Mouse (Mus musculus): Measurements from ENCODE around the gene Cdc34b. TPM values are rescaled to one million over a fixed set of nuclear protein-coding genes. Genes with fewer than 3 reads are reported as not detected.

Cdc34b gene
- total and polyA plus RNA-seq, 3 experiments, result 0.21 TPM; not detected in 2

GRCm38 (mm10) chr11:94699399-94699798 is 42.2 kb upstream of the Cdc34b start:
- dilution Hi-C loops (cut with MboI; ENCODE audit: extremely low pct_ligation_motif_present, extremely low pct_unique_long_range_greater_than_20kb, low sequenced_read_pairs) (no loop called here), in situ Hi-C loops (cut with MboI; ENCODE audit: low pct_ligation_motif_present, low pct_unique_long_range_greater_than_20kb, low sequenced_read_pairs) (no loop called here)
- Histone ChIP-seq H3K36me3 (replicated peaks in 1 of 2; ENCODE audit: control insufficient read depth in 1 of 2, insufficient read depth in 1 of 2, low read length in 1 of 2) (no peaks in the 10 kb centered on the region), H3K4me2 (ENCODE audit: insufficient read depth, low read depth, poor library complexity, severe bottlenecking) (no peak overlapping the region), H3K9me3 (replicated peaks; ENCODE audit: low read length) (no peaks in the 10 kb centered on the region), H3K9ac (ENCODE audit: insufficient read depth, low read depth) (no peak overlapping the region), H3K4me1 (ENCODE audit: control insufficient read depth in 1 of 2, insufficient read depth in 2 of 2) (peaks cover 14 to 50% of the 10 kb centered on the region in 2 experiments), H3K4me3 (replicated peaks in 1 of 3; ENCODE audit: low read depth in 2 of 3, low read length in 2 of 3, poor library complexity in 1 of 3) (no peak overlapping the region), H3K27me3 (replicated peaks) (no peaks in the 10 kb centered on the region), H3K79me2 (replicated peaks; ENCODE audit: control insufficient read depth, extremely low read depth, insufficient read depth, poor library complexity, severe bottlenecking) (no peaks in the 10 kb centered on the region), H3K27ac (ENCODE audit: insufficient read depth, low read depth) (no peak overlapping the region)
- no peak for TF ChIP-seq NELFE (IDR thresholded peaks at IDR 0.05; ENCODE audit: low read depth, low read length)
- no peak for TF ChIP-seq RAD21 (IDR thresholded peaks at IDR 0.05; ENCODE audit: low read depth, low read length)
- TF ChIP-seq MAX (IDR thresholded peaks at IDR 0.05; ENCODE audit: low read length), result no peak
- TF ChIP-seq BHLHE40 (IDR thresholded peaks at IDR 0.05; ENCODE audit: low read depth, low read length), result no peak
- TF ChIP-seq MYC (IDR thresholded peaks at IDR 0.05; ENCODE audit: low read depth, low read length), result no peak
- no peak for TF ChIP-seq KAT2A (IDR thresholded peaks at IDR 0.05; ENCODE audit: insufficient replicate concordance, low read length)
- TF ChIP-seq ZC3H11A (IDR thresholded peaks at IDR 0.05; ENCODE audit: low read depth, low read length), result no peak
- no peak for TF ChIP-seq ZKSCAN1 (IDR thresholded peaks at IDR 0.05; ENCODE audit: borderline replicate concordance, low read depth, low read length)
- TF ChIP-seq POLR2A (IDR thresholded peaks at IDR 0.05; ENCODE audit: low read depth, low read length), result no peak
- no peak for DNase-seq (ENCODE audit: extremely low read depth)

GRCm38 (mm10) chr11:94701401-94702215 is 40.0 kb upstream of the Cdc34b start:
- TF ChIP-seq KAT2A (IDR thresholded peaks at IDR 0.05; ENCODE audit: insufficient replicate concordance, low read length) (no peak), JUND (conservative IDR thresholded peaks at IDR 0.05; ENCODE audit: low read depth, low read length) (no peak), JUN (IDR thresholded peaks at IDR 0.05; ENCODE audit: insufficient read depth, low read depth, low read length) (no peak), UBTF (IDR thresholded peaks at IDR 0.05; ENCODE audit: low read depth, low read length) (no peak), MEF2A (IDR thresholded peaks at IDR 0.05; ENCODE audit: borderline replicate concordance, low read depth, low read length) (no peak), RAD21 (IDR thresholded peaks at IDR 0.05; ENCODE audit: low read depth, low read length) (no peak), POLR2A (IDR thresholded peaks at IDR 0.05; ENCODE audit: low read depth, low read length) (no peak), RCOR1 (conservative IDR thresholded peaks at IDR 0.05; ENCODE audit: low read depth, low read length) (no peak), CHD1 (IDR thresholded peaks at IDR 0.05; ENCODE audit: low read depth, low read length) (no peak), USF2 (conservative IDR thresholded peaks at IDR 0.05; ENCODE audit: low read depth, low read length) (no peak), MAFK (IDR thresholded peaks at IDR 0.05; ENCODE audit: insufficient replicate concordance, low read length) (no peak), ZMIZ1 (IDR thresholded peaks at IDR 0.05; ENCODE audit: low read depth, low read length) (no peak), NELFE (IDR thresholded peaks at IDR 0.05; ENCODE audit: low read depth, low read length) (no peak), ETS1 (conservative IDR thresholded peaks at IDR 0.05; ENCODE audit: low read depth, low read length) (no peak), CTCF (conservative IDR thresholded peaks at IDR 0.05 in 1 of 2, IDR thresholded peaks at IDR 0.05 in 1 of 2; ENCODE audit: low read depth in 2 of 2, low read length in 2 of 2) (no peak), USF1 (IDR thresholded peaks at IDR 0.05; ENCODE audit: low read depth, low read length) (no peak), ZC3H11A (IDR thresholded peaks at IDR 0.05; ENCODE audit: low read depth, low read length) (no peak), HCFC1 (IDR thresholded peaks at IDR 0.05; ENCODE audit: low read depth, low read length) (no peak)
- no peak overlapping the region for H3K4me2 ChIP-seq (ENCODE audit: insufficient read depth, low read depth, poor library complexity, severe bottlenecking)
- in situ Hi-C loops (cut with MboI; ENCODE audit: low pct_ligation_motif_present, low pct_unique_long_range_greater_than_20kb, low sequenced_read_pairs) (no loop called here), dilution Hi-C loops (cut with MboI; ENCODE audit: extremely low pct_ligation_motif_present, extremely low pct_unique_long_range_greater_than_20kb, low sequenced_read_pairs) (no loop called here)
- no peak overlapping the region for H3K4me3 ChIP-seq (replicated peaks in 1 of 3; ENCODE audit: low read depth in 2 of 3, low read length in 2 of 3, poor library complexity in 1 of 3)
- DNase-seq (ENCODE audit: extremely low read depth), result no peak
- H3K36me3 ChIP-seq (replicated peaks in 1 of 2; ENCODE audit: control insufficient read depth in 1 of 2, insufficient read depth in 1 of 2, low read length in 1 of 2), result no peaks in the 10 kb centered on the region
- H3K79me2 ChIP-seq (replicated peaks; ENCODE audit: control insufficient read depth, extremely low read depth, insufficient read depth, poor library complexity, severe bottlenecking), result no peaks in the 10 kb centered on the region
- peaks cover 7% of the 10 kb centered on the region for H3K9me3 ChIP-seq (replicated peaks; ENCODE audit: low read length)
- no peak overlapping the region for H3K27ac ChIP-seq (ENCODE audit: insufficient read depth, low read depth)
- H3K27me3 ChIP-seq (replicated peaks), result no peaks in the 10 kb centered on the region
- no peak overlapping the region for H3K9ac ChIP-seq (ENCODE audit: insufficient read depth, low read depth)
- peaks cover 9 to 32% of the 10 kb centered on the region in 2 experiments for H3K4me1 ChIP-seq (ENCODE audit: control insufficient read depth in 1 of 2, insufficient read depth in 2 of 2)

Data from CH12.LX (cell line).